Mouse (Mus musculus) kidney, embryonic 14.5 days (tissue): ENCODE results near the gene Ddx49. TPM values are rescaled to one million over a fixed set of nuclear protein-coding genes. Genes with fewer than 3 reads are reported as not detected.

Experiments used
- ATAC-seq: fragments of 200-750 bp; cut with Nextera tagmentation; 2 replicates; pipeline ENCODE4 v1.8.0; 2017; ENCODE audit warnings: moderate number of reproducible peaks, mild to moderate bottlenecking, moderate TSS enrichment, moderate library complexity; ENCODE audit not compliant: low FRiP score, low TSS enrichment
- H3K27ac ChIP-seq: fragments of 300-500 bp; sonication (generic); 2 replicates; pipeline ENCODE4 v1.5.1; 2014; ENCODE audit warnings: low read depth, mild to moderate bottlenecking, low read length, moderate library complexity, mixed read lengths
- H3K27me3 ChIP-seq: fragments of 300-500 bp; sonication (generic); 2 replicates; pipeline ENCODE4 v1.6.1; 2014; ENCODE audit warnings: mild to moderate bottlenecking, low read length; ENCODE audit not compliant: control insufficient read depth, insufficient read depth
- H3K36me3 ChIP-seq: fragments of 300-500 bp; sonication (generic); 2 replicates; pipeline ENCODE4 v1.6.1; 2014; ENCODE audit warnings: low read length, mixed read lengths; ENCODE audit not compliant: control insufficient read depth, insufficient read depth
- H3K4me1 ChIP-seq: fragments of 300-500 bp; sonication (generic); 2 replicates; pipeline ENCODE4 v1.6.1; 2014; ENCODE audit warnings: low read length, mixed read lengths; ENCODE audit not compliant: control insufficient read depth, insufficient read depth
- H3K4me2 ChIP-seq: fragments of 300-500 bp; sonication (generic); replicated peaks from 2 replicates; pipeline ENCODE4 v1.6.1; 2014; ENCODE audit warnings: low read depth, mild to moderate bottlenecking, low read length
- H3K4me3 ChIP-seq: fragments of 300-500 bp; sonication (generic); 2 replicates; pipeline ENCODE4 v1.5.1; 2014; ENCODE audit warnings: mild to moderate bottlenecking, low read length
- H3K9ac ChIP-seq: fragments of 300-500 bp; sonication (generic); 2 replicates; pipeline ENCODE4 v1.6.1; 2014; ENCODE audit warnings: low read depth, mild to moderate bottlenecking, low read length, moderate library complexity
- H3K9me3 ChIP-seq: fragments of 300-500 bp; sonication (generic); 2 replicates; pipeline ENCODE4 v1.6.1; 2016; ENCODE audit warnings: low read length; ENCODE audit not compliant: control insufficient read depth
- WGBS: fragments of 180-500 bp; shearing (Covaris S2); extraction: QIAGEN DNeasy Blood & Tissue Kit; methylation state at CpG from one replicate; pipeline ENCODE4 v1.1.7; 2014; 5-methylcytosine and 5-hydroxymethylcytosine counted together
- polyA plus RNA-seq: library from polyadenylated mRNA; unstranded; fragments of >200 nt; fragmentation: Nextera tagmentation; extraction: Ambion mirVana; gene quantifications from 2 replicates; pipeline ENCODE4 v1.2.1, GENCODE M21; 2014

Ddx49 gene
- polyA plus RNA-seq, 1 experiment from 2014 or later: 49.9 TPM

GRCm38 (mm10) chr8:70329124-70329834 is 27.0 kb upstream of the Ddx49 start, which contains the start of gene Gdf1:
Gene Gdf1 (plus strand): TSS chr8:70329817.
- H3K4me2 ChIP-seq: peak within 1 kb of the TSS; percentile 35
- peak; percentile 58 for ATAC-seq
- peaks cover 20% of the 10 kb centered on the region for H3K4me1 ChIP-seq
- no peaks in the 10 kb centered on the region for H3K27me3 ChIP-seq
- no peak within 1 kb of the TSS for H3K27ac ChIP-seq
- WGBS: 26% methylated on average over 14 of the region's 14 CpGs
- peak within 1 kb of the TSS; percentile 3 for H3K4me3 ChIP-seq
- no peaks in the 10 kb centered on the region for H3K9me3 ChIP-seq
- peak within 1 kb of the TSS; percentile 42 for H3K9ac ChIP-seq
- H3K36me3 ChIP-seq: peaks cover 30% of the 10 kb centered on the region

- no peaks in the 10 kb centered on the region for H3K9me3 ChIP-seq
- no peak overlapping the region for H3K4me2 ChIP-seq
- no peak overlapping the region for H3K9ac ChIP-seq
- H3K36me3 ChIP-seq: peaks cover 13% of the 10 kb centered on the region
- H3K4me3 ChIP-seq: no peak overlapping the region
- WGBS: 92% methylated on average over 6 of the region's 6 CpGs
- H3K4me1 ChIP-seq: peaks cover 20% of the 10 kb centered on the region
- H3K27me3 ChIP-seq: no peaks in the 10 kb centered on the region
- ATAC-seq: no peak
- H3K27ac ChIP-seq: no peak overlapping the region
Measured at GRCm38 (mm10) chr8:70327512-70327911, 25.2 kb upstream of the Ddx49 start.

- no peak overlapping the region for H3K4me3 ChIP-seq
- 89% methylated on average over 3 of the region's 3 CpGs for WGBS
- H3K9ac ChIP-seq: no peak overlapping the region
- no peaks in the 10 kb centered on the region for H3K4me1 ChIP-seq
- H3K36me3 ChIP-seq: no peaks in the 10 kb centered on the region
- no peak overlapping the region for H3K4me2 ChIP-seq
- H3K9me3 ChIP-seq: no peaks in the 10 kb centered on the region
- H3K27ac ChIP-seq: no peak overlapping the region
- H3K27me3 ChIP-seq: no peaks in the 10 kb centered on the region
- no peak for ATAC-seq
Measured at GRCm38 (mm10) chr8:70323716-70324115, 21.4 kb upstream of the Ddx49 start.

- ATAC-seq: no peak
- no peaks in the 10 kb centered on the region for H3K27me3 ChIP-seq
- no peak overlapping the region for H3K9ac ChIP-seq
- no peak overlapping the region for H3K27ac ChIP-seq
- H3K4me2 ChIP-seq: no peak overlapping the region
- WGBS: 88% methylated on average over 5 of the region's 5 CpGs
- H3K36me3 ChIP-seq: peaks cover 6% of the 10 kb centered on the region
- no peak overlapping the region for H3K4me3 ChIP-seq
- peaks cover 15% of the 10 kb centered on the region; the same call in 1 of the 2 replicates for H3K4me1 ChIP-seq
- no peaks in the 10 kb centered on the region for H3K9me3 ChIP-seq
Measured at GRCm38 (mm10) chr8:70317872-70318271, 15.6 kb upstream of the Ddx49 start.

GRCm38 (mm10) chr8:70316511-70317504 is 14.5 kb upstream of the Ddx49 start:
- Histone ChIP-seq H3K27ac (no peak overlapping the region), H3K4me3 (peak overlapping the region; percentile 58; the same call in 1 of the 2 replicates), H3K4me1 (peaks cover 15% of the 10 kb centered on the region; the same call in 1 of the 2 replicates), H3K4me2 (peak overlapping the region; percentile 93), H3K27me3 (no peaks in the 10 kb centered on the region), H3K9me3 (no peaks in the 10 kb centered on the region), H3K9ac (peak overlapping the region; percentile 58), H3K36me3 (peaks cover 15% of the 10 kb centered on the region)
- WGBS: 15% methylated on average over 15 of the region's 15 CpGs
- peak; percentile 71 for ATAC-seq

GRCm38 (mm10) chr8:70315624-70316510 is 13.6 kb upstream of the Ddx49 start, which contains the start of gene Cers1:
Gene Cers1 (plus strand): TSS chr8:70315775.
- H3K4me3 ChIP-seq: peak within 1 kb of the TSS; percentile 58
- H3K4me2 ChIP-seq: peak within 1 kb of the TSS; percentile 93
- no peak within 1 kb of the TSS for H3K27ac ChIP-seq
- peaks cover 25% of the 10 kb centered on the region for H3K36me3 ChIP-seq
- peak within 1 kb of the TSS; percentile 58 for H3K9ac ChIP-seq
- peak; percentile 69 for ATAC-seq
- H3K27me3 ChIP-seq: no peaks in the 10 kb centered on the region
- H3K4me1 ChIP-seq: peaks cover 15% of the 10 kb centered on the region; the same call in 1 of the 2 replicates
- H3K9me3 ChIP-seq: no peaks in the 10 kb centered on the region
- 2% methylated on average over 63 of the region's 66 CpGs for WGBS

- H3K27me3 ChIP-seq: no peaks in the 10 kb centered on the region
- no peak overlapping the region for H3K9ac ChIP-seq
- no peak overlapping the region for H3K4me3 ChIP-seq
- 88% methylated on average over 2 of the region's 2 CpGs for WGBS
- H3K36me3 ChIP-seq: peaks cover 45% of the 10 kb centered on the region
- no peaks in the 10 kb centered on the region for H3K9me3 ChIP-seq
- H3K4me2 ChIP-seq: no peak overlapping the region
- no peak overlapping the region for H3K27ac ChIP-seq
- ATAC-seq: no peak
- H3K4me1 ChIP-seq: peaks cover 15% of the 10 kb centered on the region; the same call in 1 of the 2 replicates
Measured at GRCm38 (mm10) chr8:70313399-70313798, 11.1 kb upstream of the Ddx49 start.

GRCm38 (mm10) chr8:70309311-70309710 is 7.0 kb upstream of the Ddx49 start:
- ATAC-seq: no peak
- WGBS: 41% methylated on average over 2 of the region's 2 CpGs
- no peak overlapping the region for H3K9ac ChIP-seq
- no peak overlapping the region for H3K4me3 ChIP-seq
- peaks cover 84% of the 10 kb centered on the region for H3K36me3 ChIP-seq
- H3K9me3 ChIP-seq: no peaks in the 10 kb centered on the region
- no peaks in the 10 kb centered on the region for H3K27me3 ChIP-seq
- H3K4me2 ChIP-seq: no peak overlapping the region
- H3K4me1 ChIP-seq: no peaks in the 10 kb centered on the region
- no peak overlapping the region for H3K27ac ChIP-seq
